Mouse (Mus musculus) bone marrow, adult 2 months (tissue): ENCODE results near the gene Cdc16. TPM values are rescaled to one million over a fixed set of nuclear protein-coding genes. Genes with fewer than 3 reads are reported as not detected.
"Not testable (repeated sequence)": the region's sequence is repeated elsewhere in the genome, so short reads cannot be mapped to it uniquely, and the experiment has no call there.

Experiments used
- H3K27ac ChIP-seq: fragments of 200-500 bp; 2 replicates; pipeline ENCODE4 v1.5.1; 2012; ENCODE audit warnings: low read depth, mild to moderate bottlenecking, control low read depth, inconsistent platforms, low read length; ENCODE audit not compliant: control insufficient read depth, poor library complexity, insufficient read depth
- H3K4me1 ChIP-seq: fragments of 200-500 bp; 2 replicates; pipeline ENCODE4 v1.6.1; 2011; ENCODE audit warnings: low read length; ENCODE audit not compliant: control insufficient read depth, insufficient read depth
- H3K4me3 ChIP-seq: fragments of 200-500 bp; replicated peaks from 2 replicates; pipeline ENCODE3; 2011; ENCODE audit warnings: mild to moderate bottlenecking, low read depth, low read length, control low read depth; ENCODE audit not compliant: control insufficient read depth
- CTCF ChIP-seq: fragments of 200-500 bp; IDR thresholded peaks from 2 replicates; pipeline ENCODE4 v1.5.1; 2011; ENCODE audit warnings: low read length, control low read depth; ENCODE audit not compliant: control insufficient read depth, insufficient read depth
- POLR2A ChIP-seq: fragments of 200-500 bp; IDR thresholded peaks from 2 replicates; pipeline ENCODE4 v1.6.1; 2011; ENCODE audit warnings: low read depth, mild to moderate bottlenecking, control low read depth, low read length, borderline replicate concordance; ENCODE audit not compliant: control insufficient read depth
- WGBS: fragments of 180-500 bp; shearing (Covaris S2); methylation state at CpG from one replicate; pipeline ENCODE4 v1.1.7; 2018; 5-methylcytosine and 5-hydroxymethylcytosine counted together
- polyA plus RNA-seq: library from polyadenylated mRNA; stranded (reverse); fragments of >200 nt; gene quantifications from 2 replicates; pipeline ENCODE4 v1.2.4, GENCODE M21; 2011; ENCODE audit warnings: low replicate concordance; ENCODE audit not compliant: missing spikeins, insufficient read depth, insufficient read length

Gene Cdc16
- 24.2 and 30.5 TPM in 2 replicates for polyA plus RNA-seq

GRCm38 (mm10) chr8:13756982-13757804 lies at the start of gene Cdc16:
Gene Cdc16 (plus strand): TSS chr8:13757676.
- no peak; the same call in 1 of the 2 replicates for TF ChIP-seq CTCF
- TF ChIP-seq POLR2A, result peak; percentile 71; the same call in 1 of the 2 replicates
- Histone ChIP-seq H3K4me1 (no peaks in the 10 kb centered on the region), H3K4me3 (peak within 1 kb of the TSS; percentile 76), H3K27ac (peak within 1 kb of the TSS; percentile 77)
- 10% methylated on average over 40 of the region's 40 CpGs for WGBS

GRCm38 (mm10) chr8:13708514-13708913 lies 49.0 kb upstream of the Cdc16 start:
- no peak overlapping the region for H3K4me3 ChIP-seq
- 87% methylated on average over 5 of the region's 5 CpGs for WGBS

DNA sequence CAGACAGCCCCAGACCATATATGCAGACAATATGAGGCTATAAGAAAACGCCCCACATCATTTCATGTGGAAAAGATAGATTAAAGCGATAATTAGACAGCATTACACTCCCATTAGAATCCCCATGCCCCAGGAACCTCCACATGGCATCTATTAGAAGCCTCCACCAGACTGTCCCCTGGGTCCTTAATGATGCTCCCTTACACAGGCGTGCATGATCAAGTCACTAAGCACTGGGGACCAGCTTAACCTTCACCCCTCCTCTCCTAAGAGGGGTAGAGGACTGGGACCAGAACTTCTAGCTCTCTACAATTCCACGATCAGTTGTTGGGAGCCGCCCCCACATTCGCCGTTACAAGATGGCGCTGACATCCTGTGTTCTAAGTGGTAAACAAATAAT lies 38.5 kb upstream of the Cdc16 start:
- H3K4me1 ChIP-seq, result no peaks in the 10 kb centered on the region
- H3K27ac ChIP-seq, result no peak overlapping the region
- 92% methylated on average over 8 of the region's 8 CpGs for WGBS
- TF ChIP-seq CTCF (no peak), POLR2A (no peak)
- H3K4me3 ChIP-seq, result no peak overlapping the region

More at GRCm38 (mm10) chr8:13708514-13708913, 49.0 kb upstream of the Cdc16 start:
- no peak overlapping the region for H3K27ac ChIP-seq
- no peak for TF ChIP-seq POLR2A
- no peak for TF ChIP-seq CTCF
- H3K4me1 ChIP-seq, result no peaks in the 10 kb centered on the region

- TF ChIP-seq POLR2A (no peak), CTCF (no peak)
- Histone ChIP-seq H3K4me1 (no peaks in the 10 kb centered on the region), H3K4me3 (no peak overlapping the region), H3K27ac (no peak overlapping the region)
These were observed 31.8 kb upstream of the Cdc16 start for GRCm38 (mm10) chr8:13725722-13726121.

- TF ChIP-seq POLR2A (no peak), CTCF (no peak)
- H3K4me1 ChIP-seq, result no peaks in the 10 kb centered on the region
- no peak overlapping the region for H3K27ac ChIP-seq
- 82% methylated on average over 10 of the region's 10 CpGs for WGBS
- no peak overlapping the region for H3K4me3 ChIP-seq
These were observed 29.9 kb upstream of the Cdc16 start for GRCm38 (mm10) chr8:13727469-13728094.

- Histone ChIP-seq H3K27ac (no peak overlapping the region; the same call in 1 of the 2 replicates), H3K4me3 (no peak overlapping the region), H3K4me1 (peaks cover 1% of the 10 kb centered on the region)
- TF ChIP-seq CTCF, result no peak
- 2% methylated on average over 6 of the region's 6 CpGs for WGBS
These were observed 17.1 kb upstream of the Cdc16 start for GRCm38 (mm10) chr8:13740323-13740770.

DNA sequence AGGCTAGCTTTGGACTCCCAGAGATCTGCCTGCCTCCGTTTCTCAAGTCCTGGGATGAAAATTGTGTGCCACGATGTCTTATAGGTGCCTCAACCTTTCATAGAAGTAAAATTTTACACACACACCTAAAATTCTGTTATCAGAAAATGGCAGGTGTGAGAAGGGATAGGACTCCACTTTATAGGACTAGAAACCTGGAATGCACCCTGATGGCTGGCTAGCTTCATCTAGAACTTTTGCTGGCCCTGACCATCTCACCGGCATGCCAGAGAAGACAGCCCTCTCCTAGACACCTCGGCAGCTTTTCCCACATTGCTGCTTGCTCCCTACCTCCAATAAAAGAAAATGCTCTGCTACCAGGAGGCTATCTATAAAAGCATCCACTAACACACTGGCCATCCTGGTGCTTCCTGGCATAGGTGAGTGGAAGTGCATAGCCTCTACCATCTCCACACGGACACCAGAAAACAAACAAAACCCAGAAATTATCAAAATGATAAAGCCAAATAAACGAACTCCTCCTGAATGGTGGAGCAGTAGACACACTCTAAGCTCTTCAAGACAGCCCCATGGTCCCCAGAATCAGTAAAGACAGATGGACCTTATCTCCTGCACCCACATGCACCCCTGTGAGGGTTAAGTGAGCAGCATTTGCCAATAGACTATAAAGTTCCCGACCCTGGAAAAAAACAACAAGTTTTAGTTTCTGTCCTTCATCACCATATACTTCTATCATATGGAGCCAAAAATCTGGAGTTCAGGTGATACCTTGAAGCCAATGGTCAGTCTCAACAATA lies 16.5 kb upstream of the Cdc16 start:
- H3K4me1 ChIP-seq, result peaks cover 1% of the 10 kb centered on the region

GRCm38 (mm10) chr8:13746212-13746611 lies 11.3 kb upstream of the Cdc16 start:
- not testable (repeated sequence) for H3K4me3 ChIP-seq, H3K4me1 ChIP-seq, H3K27ac ChIP-seq
- WGBS, result 87% methylated on average over 6 of the region's 6 CpGs

More for the DNA sequence above, 16.5 kb upstream of the Cdc16 start:
- Histone ChIP-seq H3K27ac (peak overlapping the region; percentile 70), H3K4me3 (no peak overlapping the region)
- TF ChIP-seq POLR2A (no peak), CTCF (no peak)
- WGBS, result 39% methylated on average over 7 of the region's 7 CpGs
